Mouse (Mus musculus): ENCODE measurements around the gene Cenpp.

DNA sequence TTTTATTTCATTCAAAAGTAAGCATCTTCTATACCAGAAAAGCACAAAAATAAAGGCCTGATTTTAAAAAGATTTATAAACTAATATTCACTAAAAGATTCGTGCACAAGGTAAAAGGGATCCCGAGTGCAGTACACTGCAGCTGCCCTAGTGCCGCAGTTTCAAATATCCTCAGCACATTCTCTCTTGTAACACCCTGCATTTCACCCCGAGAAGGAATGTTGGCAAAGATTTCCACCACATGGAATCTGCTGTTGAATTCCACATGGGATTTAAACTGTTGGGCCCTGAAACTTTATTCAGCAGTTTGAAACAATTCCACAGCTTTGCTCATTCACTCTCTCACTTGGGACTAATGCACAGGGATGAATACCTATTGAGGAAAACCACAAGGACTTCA, 44.9 kb downstream of the Cenpp start, which contains the start of gene Ogn:
- TF ChIP-seq CTCF (IDR thresholded peaks at IDR 0.05; ENCODE audit: low read depth, low read length): no peak
- no peak for TF ChIP-seq POLR2A (IDR thresholded peaks at IDR 0.05; ENCODE audit: insufficient read depth, low read length)
